Mouse (Mus musculus): Measurements from ENCODE around the gene Vmn1r198.

DNA sequence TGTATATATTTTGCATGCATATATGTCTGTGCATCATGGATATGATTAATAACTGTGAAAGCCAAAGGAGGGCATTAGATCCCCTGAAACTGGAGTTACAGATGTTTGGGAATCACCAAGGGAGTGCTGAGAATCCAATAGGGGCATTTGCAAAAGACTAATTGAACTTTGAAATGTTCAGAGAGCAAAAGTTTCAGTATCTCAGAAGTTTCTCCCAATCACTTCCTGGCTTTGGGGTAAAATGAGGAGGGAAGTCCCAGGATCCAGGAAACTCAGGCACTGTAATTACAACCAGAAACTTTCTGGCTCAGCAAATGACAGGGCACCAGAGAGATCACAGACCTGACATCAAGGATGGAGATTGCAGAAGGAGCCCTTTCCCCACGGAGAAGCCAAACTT lies at the start of gene Vmn1r198:
- TF ChIP-seq ZNF384 (IDR thresholded peaks at IDR 0.05; ENCODE audit: low read depth, low read length) (no peak), MAFK (IDR thresholded peaks at IDR 0.05; ENCODE audit: insufficient read depth, low read depth, low read length) (no peak)
